Mouse (Mus musculus) urinary bladder, postnatal 25 days (tissue): ENCODE measurements around the gene Gsdmc4.
"Not testable (repeated sequence)": the region's sequence is repeated elsewhere in the genome, so short reads cannot be mapped to it uniquely, and the experiment has no call there.

Experiments
- DNase-seq: peaks from one replicate; pipeline ENCODE4 v3.0.0; 2022; ENCODE audit warnings: low spot score

Gene Gsdmc4

GRCm38 (mm10) chr15:63912197-63912596, at the start of gene Gsdmc4:
TSS of gene Gsdmc4 (minus strand) at chr15:63912297.
- not testable (repeated sequence) for DNase-seq

GRCm38 (mm10) chr15:63960542-63960941, 48.4 kb upstream of the Gsdmc4 start:
- no peak for DNase-seq

GRCm38 (mm10) chr15:63957553-63957952, 45.5 kb upstream of the Gsdmc4 start:
- DNase-seq: no peak

GRCm38 (mm10) chr15:63953256-63953655, 41.2 kb upstream of the Gsdmc4 start:
- DNase-seq: no peak

GRCm38 (mm10) chr15:63941221-63941620, 29.1 kb upstream of the Gsdmc4 start:
- no peak for DNase-seq

- DNase-seq: no peak
Observed at GRCm38 (mm10) chr15:63932656-63933055, 20.6 kb upstream of the Gsdmc4 start.

GRCm38 (mm10) chr15:63931404-63931803, 19.3 kb upstream of the Gsdmc4 start:
- no peak for DNase-seq

GRCm38 (mm10) chr15:63930107-63931041, 18.3 kb upstream of the Gsdmc4 start:
- DNase-seq: no peak

- DNase-seq: no peak
Observed at GRCm38 (mm10) chr15:63926201-63926600, 14.1 kb upstream of the Gsdmc4 start.

- DNase-seq: no peak
Observed at GRCm38 (mm10) chr15:63924484-63924883, 12.4 kb upstream of the Gsdmc4 start.

- not testable (repeated sequence) for DNase-seq
Observed at GRCm38 (mm10) chr15:63921618-63922017, 9.5 kb upstream of the Gsdmc4 start.

GRCm38 (mm10) chr15:63919728-63920127, 7.6 kb upstream of the Gsdmc4 start:
- DNase-seq: not testable (repeated sequence)

GRCm38 (mm10) chr15:63916584-63916983, 4.5 kb upstream of the Gsdmc4 start:
- DNase-seq: not testable (repeated sequence)

- DNase-seq: not testable (repeated sequence)
Observed at GRCm38 (mm10) chr15:63909896-63910295, 2.2 kb downstream of the Gsdmc4 start.

GRCm38 (mm10) chr15:63895560-63896353, 16.3 kb downstream of the Gsdmc4 start:
- not testable (repeated sequence) for DNase-seq

GRCm38 (mm10) chr15:63888440-63888839, 23.7 kb downstream of the Gsdmc4 start:
- not testable (repeated sequence) for DNase-seq

GRCm38 (mm10) chr15:63887949-63888348, 24.1 kb downstream of the Gsdmc4 start:
- DNase-seq: not testable (repeated sequence)

GRCm38 (mm10) chr15:63878458-63878857, 33.6 kb downstream of the Gsdmc4 start, which contains the start of gene Gsdmc3:
TSS of gene Gsdmc3 (minus strand) at chr15:63878558.
- not testable (repeated sequence) for DNase-seq

GRCm38 (mm10) chr15:63876160-63876559, 35.9 kb downstream of the Gsdmc4 start:
- not testable (repeated sequence) for DNase-seq

GRCm38 (mm10) chr15:63861965-63862364, 50.1 kb downstream of the Gsdmc4 start:
- DNase-seq: not testable (repeated sequence)
